Mouse (Mus musculus): ENCODE results near the gene Slc16a9.

GRCm38 (mm10) chr10:70224571-70224970 lies 20.3 kb upstream of the Slc16a9 start:
- TF ChIP-seq CTCF (IDR thresholded peaks at IDR 0.05; ENCODE audit: borderline replicate concordance, insufficient read depth, low read depth, low read length) (no peak), POLR2A (IDR thresholded peaks at IDR 0.05; ENCODE audit: borderline replicate concordance, insufficient read depth, low read length) (no peak)
